Mouse (Mus musculus): ENCODE measurements around the gene Pdzrn3. TPM values are rescaled to one million over a fixed set of nuclear protein-coding genes. Genes with fewer than 3 reads are reported as not detected.
A peak's percentile ranks its signal among the peaks of the same experiment; 100 is the strongest.

The Pdzrn3 gene
- total RNA-seq, 2 experiments from 2014 or later = 7.1 to 8.4 TPM

GRCm38 (mm10) chr6:101384476-101384875, 6.8 kb upstream of the Pdzrn3 start:
- TF ChIP-seq CTCF (conservative IDR thresholded peaks at IDR 0.05) = no peak
- Histone ChIP-seq H3K4me3 (no peak overlapping the region), H3K27ac (no peak overlapping the region)
- DNase-seq (ENCODE audit: low spot score in 2 of 2) = no peak

- DNase-seq (ENCODE audit: low spot score in 2 of 2) = no peak
- H3K4me3 ChIP-seq = no peak overlapping the region
- TF ChIP-seq CTCF (conservative IDR thresholded peaks at IDR 0.05) = no peak
- no peak overlapping the region for H3K27ac ChIP-seq
These were observed 5.2 kb upstream of the Pdzrn3 start for GRCm38 (mm10) chr6:101382891-101383290.

DNA sequence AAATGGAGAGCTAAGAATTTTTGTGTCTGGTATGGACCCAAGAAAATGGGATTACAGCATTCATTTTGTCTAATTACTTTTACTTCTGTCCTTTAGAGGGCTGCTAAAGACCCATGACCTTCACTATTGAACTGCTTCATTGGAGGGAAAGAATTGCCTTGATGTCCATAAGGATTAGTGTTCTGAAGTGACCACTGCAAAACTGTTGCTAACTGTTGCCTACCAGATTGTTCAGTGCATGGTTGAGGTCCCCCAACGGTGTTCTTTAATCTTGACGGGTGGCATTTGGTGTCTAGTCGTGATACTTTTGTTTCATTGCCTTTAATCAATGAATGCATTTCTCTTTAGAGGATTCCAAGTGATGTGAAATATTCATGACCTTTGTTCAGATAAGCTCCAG, 1.8 kb upstream of the Pdzrn3 start:
- Histone ChIP-seq H3K27ac (no peak overlapping the region), H3K4me3 (no peak overlapping the region)
- no peak for DNase-seq (ENCODE audit: low spot score in 2 of 2)
- no peak for TF ChIP-seq CTCF (conservative IDR thresholded peaks at IDR 0.05)

DNA sequence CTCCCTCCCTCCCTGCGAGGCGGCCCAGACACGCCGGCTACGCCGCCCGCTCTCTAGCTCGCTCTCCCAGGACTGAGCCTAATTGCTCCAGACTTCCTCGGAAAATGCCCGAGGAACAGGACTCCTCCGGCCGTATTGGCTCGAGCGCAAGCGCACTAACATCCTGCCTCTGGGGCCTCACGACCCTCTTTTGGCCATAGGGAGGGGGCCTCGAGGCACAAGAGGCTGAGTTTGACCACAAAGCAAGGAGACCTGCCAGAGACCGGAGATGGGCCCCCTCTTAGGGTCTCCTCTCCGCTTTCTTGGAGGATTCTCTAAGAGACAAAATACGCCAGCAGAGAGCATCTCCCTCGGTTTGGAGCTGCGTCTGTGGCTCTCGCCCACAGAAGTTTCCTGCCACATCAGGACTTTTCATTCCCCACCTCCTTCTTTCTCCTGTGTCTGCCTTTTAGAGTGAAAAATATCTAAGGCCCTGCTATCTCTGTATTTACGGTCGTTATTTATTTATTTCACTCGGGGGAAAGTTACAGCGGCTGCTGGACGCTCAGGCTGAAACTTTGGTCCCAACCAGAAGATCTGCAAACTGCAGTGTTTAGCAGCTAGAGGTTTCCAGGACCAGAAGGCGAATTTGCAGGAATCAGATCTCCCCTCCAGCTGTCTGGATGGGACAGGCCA, 375 bp upstream of the Pdzrn3 start:
- peak overlapping the region; percentile 49 for H3K4me3 ChIP-seq
- no peak for TF ChIP-seq CTCF (conservative IDR thresholded peaks at IDR 0.05)
- peak overlapping the region; percentile 33 for H3K27ac ChIP-seq
- DNase-seq (ENCODE audit: low spot score in 2 of 2) = no peak

GRCm38 (mm10) chr6:101376511-101377166, 1.1 kb downstream of the Pdzrn3 start:
- H3K27ac ChIP-seq = peak overlapping the region; percentile 18; the same call in 1 of the 2 replicates
- TF ChIP-seq CTCF (conservative IDR thresholded peaks at IDR 0.05) = no peak
- H3K4me3 ChIP-seq = peak overlapping the region; percentile 49
- DNase-seq (ENCODE audit: low spot score in 2 of 2) = no peak

DNA sequence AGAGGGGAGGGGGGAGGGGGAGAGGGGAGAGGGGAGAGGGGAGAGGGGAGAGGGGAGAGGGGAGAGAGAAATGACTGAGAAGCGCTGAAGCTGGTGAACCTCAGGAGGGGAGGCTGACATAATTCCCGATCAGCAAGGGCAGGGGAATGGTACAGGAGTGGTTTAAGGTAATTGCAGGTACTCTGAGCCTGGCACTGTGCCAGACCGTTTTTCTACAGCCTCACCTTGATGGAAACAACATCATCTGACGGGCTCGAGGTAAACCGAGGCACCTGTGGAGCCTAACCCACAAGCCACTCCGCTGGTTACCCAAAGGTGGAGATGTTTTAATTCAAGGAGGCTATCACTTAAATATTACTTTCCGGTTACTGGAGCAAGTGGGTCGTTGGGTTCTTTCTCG, 1.6 kb downstream of the Pdzrn3 start:
- DNase-seq (ENCODE audit: low spot score in 2 of 2) = no peak
- peak overlapping the region; percentile 49 for H3K4me3 ChIP-seq
- no peak for TF ChIP-seq CTCF (conservative IDR thresholded peaks at IDR 0.05)
- H3K27ac ChIP-seq = 0 out of 2 replicates have a peak overlapping the region, but pooled peaks have one; percentile 10

- no peak for DNase-seq (ENCODE audit: low spot score in 2 of 2)
- TF ChIP-seq CTCF (conservative IDR thresholded peaks at IDR 0.05) = no peak
- Histone ChIP-seq H3K27ac (peak overlapping the region; percentile 0; the same call in 1 of the 2 replicates), H3K4me3 (peak overlapping the region; percentile 17; the same call in 1 of the 2 replicates)
These were observed 3.0 kb downstream of the Pdzrn3 start for GRCm38 (mm10) chr6:101374721-101375120.

DNA sequence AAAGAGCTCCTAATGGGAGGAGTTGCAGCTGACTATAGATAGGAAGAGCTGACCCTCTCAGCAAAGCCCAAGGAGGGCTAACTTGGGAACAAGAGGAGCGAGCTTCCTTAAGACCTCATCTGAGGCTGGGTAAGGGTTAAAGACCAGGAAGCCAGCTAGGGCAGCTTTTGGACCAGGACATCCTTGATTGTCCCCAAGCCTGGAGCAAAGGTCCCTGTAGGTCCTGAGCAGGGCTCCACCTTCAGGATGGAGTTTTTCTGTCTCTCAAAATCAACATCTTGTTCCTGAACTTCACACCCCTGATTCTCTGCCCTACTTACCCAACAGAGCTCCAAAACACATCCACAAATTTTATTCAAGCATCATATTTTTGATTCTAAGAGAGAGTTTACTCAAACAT, 3.5 kb downstream of the Pdzrn3 start:
- Histone ChIP-seq H3K4me3 (no peak overlapping the region; the same call in 1 of the 2 replicates), H3K27ac (peak overlapping the region; percentile 0; the same call in 1 of the 2 replicates)
- DNase-seq (ENCODE audit: low spot score in 2 of 2) = no peak
- TF ChIP-seq CTCF (conservative IDR thresholded peaks at IDR 0.05) = no peak

DNA sequence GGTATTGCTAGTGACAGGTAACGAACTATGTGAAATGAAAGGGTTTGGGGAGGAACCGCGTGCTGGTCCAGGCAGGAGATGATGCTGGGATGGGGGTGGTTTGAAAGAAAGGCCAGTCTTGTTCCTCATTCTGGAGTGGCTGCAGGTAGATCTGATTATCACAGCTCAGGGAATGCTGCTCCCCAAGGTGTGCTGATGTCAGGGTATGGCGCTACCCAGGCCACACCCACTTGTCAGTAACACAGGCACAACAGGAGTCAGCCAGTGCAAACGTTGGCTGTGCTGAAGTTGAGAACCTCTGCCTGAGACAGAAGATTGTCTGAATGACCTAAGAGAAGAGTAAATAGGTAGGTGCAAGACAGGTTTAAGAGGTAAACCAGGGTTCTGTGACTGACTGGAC, 4.7 kb downstream of the Pdzrn3 start:
- no peak for TF ChIP-seq CTCF (conservative IDR thresholded peaks at IDR 0.05)

GRCm38 (mm10) chr6:101366809-101367602, 10.7 kb downstream of the Pdzrn3 start:
- no peak for DNase-seq (ENCODE audit: low spot score in 2 of 2)
- H3K27ac ChIP-seq = no peak overlapping the region
- no peak for TF ChIP-seq CTCF (conservative IDR thresholded peaks at IDR 0.05)
- H3K4me3 ChIP-seq = no peak overlapping the region

More for the DNA sequence above, 4.7 kb downstream of the Pdzrn3 start:
- no peak for DNase-seq (ENCODE audit: low spot score in 2 of 2)
- no peak overlapping the region for H3K4me3 ChIP-seq
- H3K27ac ChIP-seq = no peak overlapping the region

GRCm38 (mm10) chr6:101365795-101366194, 11.9 kb downstream of the Pdzrn3 start:
- no peak overlapping the region for H3K27ac ChIP-seq
- no peak for TF ChIP-seq CTCF (conservative IDR thresholded peaks at IDR 0.05)
- no peak for DNase-seq (ENCODE audit: low spot score in 2 of 2)
- no peak overlapping the region for H3K4me3 ChIP-seq

GRCm38 (mm10) chr6:101363904-101364303, 13.8 kb downstream of the Pdzrn3 start:
- no peak overlapping the region for H3K27ac ChIP-seq
- DNase-seq (ENCODE audit: low spot score in 2 of 2) = no peak
- TF ChIP-seq CTCF (conservative IDR thresholded peaks at IDR 0.05) = no peak
- H3K4me3 ChIP-seq = no peak overlapping the region

DNA sequence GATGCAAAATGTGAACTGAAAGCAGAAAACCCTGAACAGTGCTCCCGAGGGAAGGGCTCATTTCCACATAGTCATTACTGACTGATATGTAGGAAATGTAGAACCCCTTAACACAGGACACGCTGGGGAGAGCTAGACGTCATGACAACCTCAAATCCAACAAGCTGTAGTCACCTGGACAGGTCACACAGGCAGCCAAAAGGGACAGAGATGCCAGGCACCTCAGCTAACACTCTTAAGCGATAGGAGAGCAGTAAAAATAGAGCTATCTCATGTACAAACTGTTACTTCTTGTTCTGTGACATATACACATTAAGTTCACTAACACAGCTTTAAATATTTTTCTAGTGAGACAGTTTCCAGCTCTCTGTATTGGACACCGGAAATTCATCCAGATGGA, 15.0 kb downstream of the Pdzrn3 start:
- Histone ChIP-seq H3K27ac (no peak overlapping the region), H3K4me3 (no peak overlapping the region)
- DNase-seq (ENCODE audit: low spot score in 2 of 2) = no peak
- TF ChIP-seq CTCF (conservative IDR thresholded peaks at IDR 0.05) = no peak
